Mouse (Mus musculus): Measurements from ENCODE around the gene Tmem213. TPM values are rescaled to one million over a fixed set of nuclear protein-coding genes. Genes with fewer than 3 reads are reported as not detected.

The Tmem213 gene
- polyA plus RNA-seq, 1 experiment, result not detected

GRCm38 (mm10) chr6:38081727-38082341 lies 27.2 kb upstream of the Tmem213 start:
- Histone ChIP-seq H3K27ac (ENCODE audit: insufficient read depth, low read depth, low read length) (no peak overlapping the region), H3K4me1 (ENCODE audit: control insufficient read depth, insufficient read depth, low read length) (no peaks in the 10 kb centered on the region), H3K4me3 (ENCODE audit: insufficient read depth, low read length) (no peak overlapping the region)
- TF ChIP-seq POLR2A (IDR thresholded peaks at IDR 0.05; ENCODE audit: borderline replicate concordance, low read depth, low read length), result no peak
- no peak for TF ChIP-seq CTCF (IDR thresholded peaks at IDR 0.05; ENCODE audit: low read depth, low read length)

- Histone ChIP-seq H3K4me3 (ENCODE audit: insufficient read depth, low read length) (no peak overlapping the region), H3K4me1 (ENCODE audit: control insufficient read depth, insufficient read depth, low read length) (no peaks in the 10 kb centered on the region), H3K27ac (ENCODE audit: insufficient read depth, low read depth, low read length) (no peak overlapping the region)
- TF ChIP-seq POLR2A (IDR thresholded peaks at IDR 0.05; ENCODE audit: borderline replicate concordance, low read depth, low read length) (no peak), CTCF (IDR thresholded peaks at IDR 0.05; ENCODE audit: low read depth, low read length) (no peak)
Observed at GRCm38 (mm10) chr6:38083204-38083603, 25.9 kb upstream of the Tmem213 start.

- Histone ChIP-seq H3K4me1 (ENCODE audit: control insufficient read depth, insufficient read depth, low read length) (no peaks in the 10 kb centered on the region), H3K27ac (ENCODE audit: insufficient read depth, low read depth, low read length) (no peak overlapping the region), H3K4me3 (ENCODE audit: insufficient read depth, low read length) (no peak overlapping the region)
- no peak for TF ChIP-seq CTCF (IDR thresholded peaks at IDR 0.05; ENCODE audit: low read depth, low read length)
- TF ChIP-seq POLR2A (IDR thresholded peaks at IDR 0.05; ENCODE audit: borderline replicate concordance, low read depth, low read length), result no peak
Observed at GRCm38 (mm10) chr6:38087242-38088026, 21.6 kb upstream of the Tmem213 start.

- Histone ChIP-seq H3K4me3 (ENCODE audit: insufficient read depth, low read length) (no peak overlapping the region), H3K4me1 (ENCODE audit: control insufficient read depth, insufficient read depth, low read length) (no peaks in the 10 kb centered on the region), H3K27ac (ENCODE audit: insufficient read depth, low read depth, low read length) (no peak overlapping the region)
- no peak for TF ChIP-seq POLR2A (IDR thresholded peaks at IDR 0.05; ENCODE audit: borderline replicate concordance, low read depth, low read length)
- TF ChIP-seq CTCF (IDR thresholded peaks at IDR 0.05; ENCODE audit: low read depth, low read length), result no peak
Observed at GRCm38 (mm10) chr6:38092539-38092938, 16.5 kb upstream of the Tmem213 start.

GRCm38 (mm10) chr6:38094701-38095100 lies 14.4 kb upstream of the Tmem213 start:
- no peak overlapping the region for H3K27ac ChIP-seq (ENCODE audit: insufficient read depth, low read depth, low read length)
- TF ChIP-seq CTCF (IDR thresholded peaks at IDR 0.05; ENCODE audit: low read depth, low read length), result no peak
- no peak for TF ChIP-seq POLR2A (IDR thresholded peaks at IDR 0.05; ENCODE audit: borderline replicate concordance, low read depth, low read length)
- no peak overlapping the region for H3K4me3 ChIP-seq (ENCODE audit: insufficient read depth, low read length)
- no peaks in the 10 kb centered on the region for H3K4me1 ChIP-seq (ENCODE audit: control insufficient read depth, insufficient read depth, low read length)

GRCm38 (mm10) chr6:38096961-38097370 lies 12.1 kb upstream of the Tmem213 start:
- Histone ChIP-seq H3K27ac (ENCODE audit: insufficient read depth, low read depth, low read length) (no peak overlapping the region), H3K4me1 (ENCODE audit: control insufficient read depth, insufficient read depth, low read length) (no peaks in the 10 kb centered on the region)
- TF ChIP-seq CTCF (IDR thresholded peaks at IDR 0.05; ENCODE audit: low read depth, low read length) (no peak), POLR2A (IDR thresholded peaks at IDR 0.05; ENCODE audit: borderline replicate concordance, low read depth, low read length) (no peak)

GRCm38 (mm10) chr6:38102216-38102795 lies 6.7 kb upstream of the Tmem213 start:
- no peaks in the 10 kb centered on the region for H3K4me1 ChIP-seq (ENCODE audit: control insufficient read depth, insufficient read depth, low read length)
- TF ChIP-seq CTCF (IDR thresholded peaks at IDR 0.05; ENCODE audit: low read depth, low read length) (no peak), POLR2A (IDR thresholded peaks at IDR 0.05; ENCODE audit: borderline replicate concordance, low read depth, low read length) (no peak)
- no peak overlapping the region for H3K4me3 ChIP-seq (ENCODE audit: insufficient read depth, low read length)
- no peak overlapping the region for H3K27ac ChIP-seq (ENCODE audit: insufficient read depth, low read depth, low read length)

More at GRCm38 (mm10) chr6:38096961-38097370, 12.1 kb upstream of the Tmem213 start:
- H3K4me3 ChIP-seq (ENCODE audit: insufficient read depth, low read length), result no peak overlapping the region

- H3K27ac ChIP-seq (ENCODE audit: insufficient read depth, low read depth, low read length), result no peak overlapping the region
- H3K4me3 ChIP-seq (ENCODE audit: insufficient read depth, low read length), result no peak overlapping the region
- H3K4me1 ChIP-seq (ENCODE audit: control insufficient read depth, insufficient read depth, low read length), result no peaks in the 10 kb centered on the region
- TF ChIP-seq POLR2A (IDR thresholded peaks at IDR 0.05; ENCODE audit: borderline replicate concordance, low read depth, low read length) (no peak), CTCF (IDR thresholded peaks at IDR 0.05; ENCODE audit: low read depth, low read length) (no peak)
Observed at GRCm38 (mm10) chr6:38103775-38104174, 5.3 kb upstream of the Tmem213 start.

GRCm38 (mm10) chr6:38105924-38106323 lies 3.1 kb upstream of the Tmem213 start:
- TF ChIP-seq POLR2A (IDR thresholded peaks at IDR 0.05; ENCODE audit: borderline replicate concordance, low read depth, low read length) (no peak), CTCF (IDR thresholded peaks at IDR 0.05; ENCODE audit: low read depth, low read length) (no peak)
- H3K4me1 ChIP-seq (ENCODE audit: control insufficient read depth, insufficient read depth, low read length), result no peaks in the 10 kb centered on the region
- H3K27ac ChIP-seq (ENCODE audit: insufficient read depth, low read depth, low read length), result no peak overlapping the region
- H3K4me3 ChIP-seq (ENCODE audit: insufficient read depth, low read length), result no peak overlapping the region

GRCm38 (mm10) chr6:38108449-38108848 lies 606 bp upstream of the Tmem213 start:
- TF ChIP-seq POLR2A (IDR thresholded peaks at IDR 0.05; ENCODE audit: borderline replicate concordance, low read depth, low read length) (no peak), CTCF (IDR thresholded peaks at IDR 0.05; ENCODE audit: low read depth, low read length) (no peak)
- H3K27ac ChIP-seq (ENCODE audit: insufficient read depth, low read depth, low read length), result no peak overlapping the region
- no peaks in the 10 kb centered on the region for H3K4me1 ChIP-seq (ENCODE audit: control insufficient read depth, insufficient read depth, low read length)
- H3K4me3 ChIP-seq (ENCODE audit: insufficient read depth, low read length), result no peak overlapping the region
